In the genomic region with DNA sequence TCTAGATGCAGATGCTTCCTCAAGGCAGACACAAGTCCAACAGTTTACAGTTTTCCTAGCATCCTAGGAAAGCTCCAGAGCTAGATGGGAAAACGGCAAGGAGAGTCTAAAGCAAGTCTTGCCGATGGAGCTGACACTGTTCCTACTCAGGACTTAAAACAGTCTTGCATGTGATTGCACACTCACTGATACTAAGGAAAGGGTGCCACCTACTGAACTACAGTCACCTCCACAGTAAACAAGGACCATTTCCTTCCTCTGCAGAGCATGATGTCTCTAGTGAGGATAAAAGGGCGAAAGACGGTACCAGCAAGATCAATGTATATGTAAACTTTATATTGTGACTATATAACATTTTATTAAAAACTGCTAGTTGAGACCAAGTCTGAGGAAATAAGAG, we compare ENCODE assay signal across 20 mouse cellular contexts. TPM values are rescaled to one million over a fixed set of nuclear protein-coding genes. Genes with fewer than 3 reads are reported as not detected.
DNase-seq lines count a peak whose midpoint lies in the region; ATAC-seq and TF ChIP-seq lines count a peak whose summit lies in the region.
"Had no signal": no experiment of that assay in that cellular context is flagged by ENCODE, and none has a peak within 500 bp of the region (broad histone marks: within the 10 kb centered on the region; RNA-seq: fewer than 3 reads in every experiment).

No protein-coding gene starts in this region.

- H3K4me2 ChIP-seq in embryonic facial prominence, embryonic 14.5 days (ENCODE audit: low read depth, low read length) = no peak overlapping the region
- H3K4me2 ChIP-seq in kidney, postnatal 0 days (ENCODE audit: low read length) = no peak overlapping the region
- H3K4me2 ChIP-seq: forebrain, embryonic 12.5 days; heart, embryonic 13.5 days; limb, embryonic 12.5 days; lung, embryonic 15.5 days; neural tube, embryonic 13.5 days had no signal

- no peaks in the 10 kb centered on the region for H3K9me3 ChIP-seq in embryonic facial prominence, embryonic 14.5 days (ENCODE audit: control insufficient read depth, low read length)
- no peaks in the 10 kb centered on the region for H3K9me3 ChIP-seq in embryonic facial prominence, embryonic 10.5 days
- no peaks in the 10 kb centered on the region for H3K9me3 ChIP-seq in kidney, postnatal 0 days (replicated peaks; ENCODE audit: low read length)
- H3K9me3 ChIP-seq: forebrain, embryonic 12.5 days; heart, embryonic 13.5 days; limb, embryonic 12.5 days; lung, embryonic 15.5 days; neural tube, embryonic 13.5 days had no signal

- 64% methylated on average over 4 of the region's 4 CpGs for WGBS in embryonic facial prominence, embryonic 14.5 days
- 82% methylated on average over 4 of the region's 4 CpGs for WGBS in embryonic facial prominence, embryonic 10.5 days
- WGBS in kidney, postnatal 0 days = 39% methylated on average over 4 of the region's 4 CpGs

- no peak for ATAC-seq in embryonic facial prominence, embryonic 14.5 days (ENCODE audit: low read depth)
- ATAC-seq in kidney, postnatal 0 days (replicated peaks; ENCODE audit: low FRiP score, low read depth) = no peak

- peak; percentile 53 for TF ChIP-seq CTCF in kidney, postnatal 0 days (IDR thresholded peaks at IDR 0.05; ENCODE audit: low read depth)
- TF ChIP-seq CTCF in brain, embryonic 14.5 days (IDR thresholded peaks at IDR 0.05; ENCODE audit: borderline replicate concordance, extremely low read depth, insufficient read depth, insufficient read length) = no peak

- no peak overlapping the region for H3K4me3 ChIP-seq in embryonic facial prominence, embryonic 14.5 days (ENCODE audit: low read depth, low read length)
- no peak overlapping the region for H3K4me3 ChIP-seq in embryonic facial prominence, embryonic 10.5 days
- H3K4me3 ChIP-seq in kidney, postnatal 0 days (replicated peaks; ENCODE audit: low read depth, low read length) = no peak overlapping the region
- H3K4me3 ChIP-seq: forebrain, embryonic 12.5 days; heart, embryonic 13.5 days; layer of hippocampus, adult 2 months; limb, embryonic 12.5 days; lung, embryonic 15.5 days; neural tube, embryonic 13.5 days had no signal

- peaks cover 4% of the 10 kb centered on the region; the same call in 1 of the 2 replicates for H3K4me1 ChIP-seq in embryonic facial prominence, embryonic 14.5 days (ENCODE audit: control insufficient read depth, insufficient read depth, low read length)
- H3K4me1 ChIP-seq in embryonic facial prominence, embryonic 10.5 days = peaks cover 6% of the 10 kb centered on the region
- no peaks in the 10 kb centered on the region for H3K4me1 ChIP-seq in kidney, postnatal 0 days (replicated peaks; ENCODE audit: insufficient read depth, low read length)
- H3K4me1 ChIP-seq: forebrain, embryonic 12.5 days; lung, embryonic 15.5 days had no signal

- DNase-seq in embryonic facial prominence, embryonic 14.5 days (ENCODE audit: low spot score) = no peak
- DNase-seq in embryonic facial prominence, embryonic 10.5 days (ENCODE audit: low spot score) = no peak
- DNase-seq in kidney, postnatal 0 days (ENCODE audit: low spot score) = no peak
- no peak for DNase-seq in kidney, adult 8-10 months
- peak; percentile 57 for DNase-seq in 416B (ENCODE audit: low read depth)
- peak; percentile 30 for DNase-seq in brain, embryonic 14.5 days (ENCODE audit: low read depth)
- DNase-seq in right cerebral cortex, postnatal 14 days = no peak
- no peak for DNase-seq in left cerebral cortex, adult 8-10 months (ENCODE audit: low spot score in 2 of 2)
- DNase-seq: adrenal gland, postnatal 36 days; cerebellum, adult 9-11 months; gastrocnemius, postnatal 25 days; kidney, postnatal 10 days; right cerebral cortex, postnatal 25 days; thymus, postnatal 4 days had no signal

- H3K27ac ChIP-seq in embryonic facial prominence, embryonic 14.5 days (replicated peaks; ENCODE audit: low read depth, low read length) = no peak overlapping the region
- H3K27ac ChIP-seq in embryonic facial prominence, embryonic 10.5 days (replicated peaks) = no peak overlapping the region
- no peak overlapping the region for H3K27ac ChIP-seq in kidney, postnatal 0 days
- H3K27ac ChIP-seq: forebrain, embryonic 12.5 days; heart, embryonic 13.5 days; layer of hippocampus, adult 2 months; limb, embryonic 12.5 days; lung, embryonic 15.5 days; neural tube, embryonic 13.5 days had no signal

- no peak for TF ChIP-seq POLR2A in brain, embryonic 14.5 days (IDR thresholded peaks at IDR 0.05; ENCODE audit: borderline replicate concordance, extremely low read depth, insufficient read depth, insufficient read length, poor library complexity, severe bottlenecking)

- H3K27me3 ChIP-seq in embryonic facial prominence, embryonic 14.5 days (replicated peaks; ENCODE audit: control insufficient read depth, insufficient read depth, low read length) = no peaks in the 10 kb centered on the region
- H3K27me3 ChIP-seq in embryonic facial prominence, embryonic 10.5 days (replicated peaks; ENCODE audit: low read depth, poor library complexity, severe bottlenecking) = no peaks in the 10 kb centered on the region
- H3K27me3 ChIP-seq in kidney, postnatal 0 days (ENCODE audit: insufficient read depth, low read length) = no peaks in the 10 kb centered on the region
- H3K27me3 ChIP-seq: forebrain, embryonic 12.5 days; heart, embryonic 13.5 days; limb, embryonic 12.5 days; lung, embryonic 15.5 days; neural tube, embryonic 13.5 days had no signal

- H3K9ac ChIP-seq in embryonic facial prominence, embryonic 14.5 days (ENCODE audit: low read depth, low read length) = 0 out of 2 replicates have a peak overlapping the region, but pooled peaks have one; percentile 19
- no peak overlapping the region for H3K9ac ChIP-seq in kidney, postnatal 0 days (ENCODE audit: low read depth, low read length)
- H3K9ac ChIP-seq: forebrain, embryonic 12.5 days; heart, embryonic 13.5 days; limb, embryonic 12.5 days; lung, embryonic 15.5 days; neural tube, embryonic 13.5 days had no signal

- 0 out of 2 replicates have a peak, but pooled peaks cover 3% of the 10 kb centered on the region for H3K36me3 ChIP-seq in embryonic facial prominence, embryonic 14.5 days (ENCODE audit: control insufficient read depth, insufficient read depth, low read length)
- H3K36me3 ChIP-seq in embryonic facial prominence, embryonic 10.5 days (replicated peaks) = no peaks in the 10 kb centered on the region; the same call in 1 of the 2 replicates
- H3K36me3 ChIP-seq in kidney, postnatal 0 days (ENCODE audit: insufficient read depth, low read length) = no peaks in the 10 kb centered on the region
- H3K36me3 ChIP-seq: forebrain, embryonic 12.5 days; heart, embryonic 13.5 days; lung, embryonic 15.5 days; neural tube, embryonic 13.5 days had no signal

RNA-seq across cellular contexts. Expression of a gene that starts 14.7 kb away (rescaled TPM):
- 10.9 and 11.6 TPM in 2 replicates for polyA plus RNA-seq in embryonic facial prominence, embryonic 14.5 days (2014; fragmentation: Nextera tagmentation; extraction: Ambion mirVana)
- 16.1 and 17.3 TPM in 2 replicates for polyA plus RNA-seq in embryonic facial prominence, embryonic 10.5 days (2016; fragmentation: Nextera tagmentation; extraction: Ambion mirVana)
- polyA plus RNA-seq in kidney, postnatal 0 days (2015; fragmentation: Nextera tagmentation; extraction: Ambion mirVana) = 12.6 and 13.7 TPM in 2 replicates
- 8.0 and 12.3 TPM in 2 replicates for polyA plus RNA-seq in brain, embryonic 14.5 days (2012; rRNA removed)
- total RNA-seq in left cerebral cortex, adult 8-10 months (2022) = 10 to 100 TPM; 12.8 to 14.9 (median 13.8) TPM

RNA-seq across cellular contexts. Expression of a gene that starts 46.6 kb away (rescaled TPM):
- 611 and 614 TPM in 2 replicates for polyA plus RNA-seq in embryonic facial prominence, embryonic 14.5 days (2014; fragmentation: Nextera tagmentation; extraction: Ambion mirVana)
- 498 and 511 TPM in 2 replicates for polyA plus RNA-seq in embryonic facial prominence, embryonic 10.5 days (2016; fragmentation: Nextera tagmentation; extraction: Ambion mirVana)
- 1,000 and 1,009 TPM in 2 replicates for polyA plus RNA-seq in kidney, postnatal 0 days (2015; fragmentation: Nextera tagmentation; extraction: Ambion mirVana)
- polyA plus RNA-seq in brain, embryonic 14.5 days (2012; rRNA removed) = 334 and 357 TPM in 2 replicates
- total RNA-seq in left cerebral cortex, adult 8-10 months (2022) = 100 to 1,000 TPM; 248 to 267 (median 258) TPM

RNA-seq across cellular contexts. Expression of a gene that starts 46.7 kb away (rescaled TPM):
- polyA plus RNA-seq in embryonic facial prominence, embryonic 14.5 days (2014; fragmentation: Nextera tagmentation; extraction: Ambion mirVana) = 22.7 and 24.3 TPM in 2 replicates
- 35.5 and 37.7 TPM in 2 replicates for polyA plus RNA-seq in embryonic facial prominence, embryonic 10.5 days (2016; fragmentation: Nextera tagmentation; extraction: Ambion mirVana)
- polyA plus RNA-seq in kidney, postnatal 0 days (2015; fragmentation: Nextera tagmentation; extraction: Ambion mirVana) = 28.3 TPM in 2 replicates
- polyA plus RNA-seq in brain, embryonic 14.5 days (2012; rRNA removed) = 15.9 and 17.8 TPM in 2 replicates
- 10 to 100 TPM in 3 of 4 experiments, 1 to 10 TPM in 1; 9.0 to 15.2 (median 11.9) TPM for total RNA-seq in left cerebral cortex, adult 8-10 months (2022)

Comparison
In these comparisons a context has a peak if more than half of its experiments do, and no peak if none do; other contexts are left out.
1. DNase-seq: peak in 416B (single experiment) and brain, embryonic 14.5 days (single experiment); none in embryonic facial prominence, embryonic 14.5 days (single experiment), embryonic facial prominence, embryonic 10.5 days (single experiment), kidney, postnatal 0 days (single experiment), kidney, adult 8-10 months (0 of 2), right cerebral cortex, postnatal 14 days (single experiment) and left cerebral cortex, adult 8-10 months (0 of 2).